Mouse (Mus musculus) c-Kit-positive CD71-negative TER-119-negative erythroid progenitor cells, embryonic 14.5 days (primary cell): ENCODE measurements around the gene R3hcc1l.

Experiments
- DNase-seq: peaks from one replicate; pipeline ENCODE4 v3.0.0-alpha.2; 2013; ENCODE audit warnings: low read depth

The R3hcc1l gene

DNA sequence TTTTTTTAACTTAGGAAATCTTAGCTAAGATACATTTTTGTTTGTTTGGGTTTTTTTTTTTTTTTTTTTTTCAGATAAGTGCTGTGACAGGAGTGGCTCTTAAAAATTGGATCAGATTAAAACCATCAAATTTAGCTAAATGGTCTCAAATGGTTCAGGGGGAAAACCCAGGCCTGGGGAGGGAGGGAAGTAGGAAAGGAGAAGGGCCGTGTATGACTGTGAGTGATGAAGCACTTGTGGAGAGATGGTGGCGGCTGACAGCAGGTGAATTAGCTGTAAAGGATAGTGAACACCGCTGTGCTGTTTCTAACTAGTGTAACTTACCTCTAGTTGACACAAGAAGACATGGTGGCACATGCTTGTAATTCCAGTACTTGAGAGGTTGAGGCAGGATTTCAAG is 40.1 kb downstream of the R3hcc1l start:
- no peak for DNase-seq

- DNase-seq = no peak
These were observed 43.4 kb downstream of the R3hcc1l start for GRCm38 (mm10) chr19:42561991-42562390.

GRCm38 (mm10) chr19:42562981-42563380 is 44.4 kb downstream of the R3hcc1l start:
- DNase-seq = no peak

- no peak for DNase-seq
These were observed 45.2 kb downstream of the R3hcc1l start for GRCm38 (mm10) chr19:42563726-42564270.

GRCm38 (mm10) chr19:42566283-42567019 is 47.9 kb downstream of the R3hcc1l start:
- DNase-seq = no peak

- DNase-seq = no peak
These were observed 48.5 kb downstream of the R3hcc1l start for GRCm38 (mm10) chr19:42567020-42567419.

GRCm38 (mm10) chr19:42569076-42569475 is 50.5 kb downstream of the R3hcc1l start:
- no peak for DNase-seq

- DNase-seq = no peak
These were observed 52.7 kb downstream of the R3hcc1l start for GRCm38 (mm10) chr19:42571291-42571690.

DNA sequence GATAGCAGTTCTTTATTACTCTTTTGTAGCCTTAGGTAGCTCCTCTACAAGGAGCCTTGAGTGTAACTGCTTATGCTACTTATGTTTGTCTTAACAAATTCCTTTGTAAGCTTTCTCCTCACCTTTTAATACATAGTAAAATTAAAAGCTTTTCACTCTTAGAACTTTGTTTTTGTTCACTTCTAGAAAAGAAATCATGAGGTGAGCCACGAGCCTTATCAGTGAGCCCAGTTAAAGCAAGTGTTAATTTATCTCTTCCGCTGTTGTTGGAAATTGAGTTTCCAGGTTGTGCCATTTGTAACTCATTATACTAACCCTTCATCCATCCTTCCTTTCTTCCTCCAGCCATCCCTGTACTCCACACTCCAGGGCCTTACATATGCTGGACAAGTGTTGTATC is 56.8 kb downstream of the R3hcc1l start:
- no peak for DNase-seq

DNA sequence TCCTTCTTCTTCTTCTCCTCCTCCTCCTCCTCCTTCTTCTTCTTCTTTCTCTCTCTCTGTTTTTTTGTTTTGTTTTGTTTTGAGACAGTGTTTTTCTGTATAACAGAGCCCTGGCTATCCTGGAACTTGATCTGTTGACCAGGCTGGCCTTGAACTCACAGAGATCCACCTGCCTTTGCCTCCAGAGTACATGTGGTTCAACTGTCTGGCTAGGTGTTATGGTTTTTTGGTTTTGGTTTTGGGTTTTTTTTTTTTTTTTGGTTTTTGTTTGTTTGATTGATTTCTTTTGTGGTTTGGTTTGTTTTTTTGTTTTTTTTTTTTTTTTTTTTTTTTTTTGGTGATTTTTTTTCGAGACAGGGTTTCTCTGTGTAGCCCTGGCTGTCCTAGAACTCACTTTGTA is 58.3 kb downstream of the R3hcc1l start:
- no peak for DNase-seq

DNA sequence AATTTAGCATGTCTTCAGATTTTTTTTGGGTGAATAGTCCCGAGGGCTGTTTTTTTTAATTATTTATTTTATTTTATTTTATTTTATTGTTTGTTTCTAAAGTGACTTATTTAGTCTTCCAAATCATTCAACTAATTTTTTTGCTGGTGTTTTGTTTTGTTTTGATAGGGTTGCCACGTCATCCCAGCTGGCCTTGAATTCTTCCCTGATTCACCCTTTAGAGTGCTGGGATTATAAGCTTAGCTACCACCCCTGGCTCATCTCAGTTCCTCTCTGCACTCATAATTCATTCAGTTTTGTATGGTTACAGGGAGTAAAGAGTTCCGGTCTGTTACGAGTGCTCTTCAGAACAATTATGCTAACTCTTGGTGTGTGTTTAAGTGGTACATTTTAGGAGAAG is 60.1 kb downstream of the R3hcc1l start:
- no peak for DNase-seq

GRCm38 (mm10) chr19:42580701-42581100 is 62.1 kb downstream of the R3hcc1l start:
- DNase-seq = no peak

DNA sequence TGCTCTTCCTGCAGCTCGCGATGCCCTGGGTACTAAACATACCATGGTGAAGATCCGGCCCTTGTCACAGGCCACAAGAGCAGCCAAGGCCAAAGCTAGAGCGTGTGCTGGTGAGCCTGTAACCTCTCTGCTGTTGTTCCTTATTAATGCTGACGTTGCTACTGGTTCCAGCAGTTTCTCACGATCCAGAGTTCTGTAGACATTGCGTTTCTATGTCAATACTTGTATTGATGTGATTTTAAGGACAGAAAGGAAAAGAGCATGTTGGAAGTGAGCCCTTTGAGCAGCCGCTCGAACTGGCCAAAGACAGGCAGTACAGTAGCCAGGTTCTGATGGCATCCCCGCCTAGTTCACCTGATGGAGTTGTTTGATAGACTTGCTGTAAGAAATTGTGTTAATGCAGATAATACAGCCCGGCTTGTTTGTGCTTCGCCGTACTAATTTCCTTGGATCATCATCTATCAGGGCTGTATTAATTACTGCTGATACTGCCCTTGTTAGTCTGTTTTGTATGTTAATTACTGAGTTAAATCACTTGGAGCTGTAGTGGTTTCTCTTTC is 64.3 kb downstream of the R3hcc1l start:
- DNase-seq = no peak

- DNase-seq = no peak
These were observed 65.1 kb downstream of the R3hcc1l start for GRCm38 (mm10) chr19:42583677-42584076.

GRCm38 (mm10) chr19:42584188-42584587 is 65.6 kb downstream of the R3hcc1l start:
- DNase-seq = no peak

- DNase-seq = no peak
These were observed 69.1 kb downstream of the R3hcc1l start for GRCm38 (mm10) chr19:42587704-42588103.

- no peak for DNase-seq
These were observed 70.7 kb downstream of the R3hcc1l start for GRCm38 (mm10) chr19:42589246-42589645.

DNA sequence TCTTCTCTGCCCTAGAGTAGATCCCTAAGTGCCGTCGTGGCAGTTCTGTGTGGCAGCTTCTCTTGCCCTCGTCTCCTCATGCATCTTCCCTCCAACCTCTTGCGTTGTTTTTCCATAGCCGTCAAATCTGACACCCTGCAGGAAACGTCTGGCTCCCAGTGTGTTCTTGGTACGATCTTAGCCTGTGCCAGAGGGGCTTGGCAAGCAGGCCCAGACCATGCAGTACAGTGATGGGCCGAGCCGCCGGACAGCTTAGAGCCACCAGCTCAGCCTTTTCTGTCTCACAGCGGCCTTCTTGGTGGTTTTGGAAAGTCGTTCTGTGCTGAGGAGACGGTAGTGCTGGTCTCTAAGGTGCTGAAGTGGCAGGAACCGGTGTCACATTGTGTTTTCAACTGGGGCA is 73.0 kb downstream of the R3hcc1l start:
- DNase-seq = no peak

GRCm38 (mm10) chr19:42593456-42593855 is 74.9 kb downstream of the R3hcc1l start:
- DNase-seq = no peak

- DNase-seq = no peak
These were observed 76.5 kb downstream of the R3hcc1l start for GRCm38 (mm10) chr19:42595066-42595465.

GRCm38 (mm10) chr19:42597286-42597685 is 78.7 kb downstream of the R3hcc1l start:
- no peak for DNase-seq

GRCm38 (mm10) chr19:42597896-42598295 is 79.3 kb downstream of the R3hcc1l start:
- no peak for DNase-seq

- DNase-seq = no peak
These were observed 81.3 kb downstream of the R3hcc1l start for GRCm38 (mm10) chr19:42599891-42600290.

DNA sequence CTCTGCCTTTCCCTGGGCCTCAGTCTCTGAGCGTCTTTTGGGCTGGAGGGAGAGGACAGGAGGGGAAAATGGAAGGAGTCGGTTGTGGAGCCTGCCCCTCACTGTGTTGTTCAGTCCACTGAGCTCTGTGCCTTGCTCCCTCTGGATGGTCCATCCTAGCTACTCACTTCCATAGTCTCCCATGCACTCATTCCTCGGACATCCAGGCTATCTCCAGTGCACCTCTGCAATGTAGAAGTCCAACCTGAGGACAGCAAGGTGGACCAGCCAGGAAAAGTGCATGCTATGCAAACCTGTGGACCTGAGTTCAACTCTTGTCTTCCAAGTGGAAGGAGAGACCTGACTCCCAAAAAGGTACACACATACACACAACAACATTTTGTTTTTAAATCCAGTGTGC is 82.0 kb downstream of the R3hcc1l start:
- DNase-seq = no peak
